Mouse (Mus musculus) G1E (cell line): ENCODE results near the gene Tuba4a.

Source experiments
- CTCF ChIP-seq: IDR thresholded peaks from 2 replicates; pipeline ENCODE4 v1.5.1; 2012; ENCODE audit warnings: low read depth, low read length, inconsistent platforms, mixed read lengths
- GATA1 ChIP-seq: IDR thresholded peaks from 2 replicates; pipeline ENCODE4 v1.6.1; 2012; ENCODE audit warnings: borderline replicate concordance, low read length, inconsistent platforms, mixed read lengths

- TF ChIP-seq CTCF = no peak
- TF ChIP-seq GATA1 = no peak
Observed at GRCm38 (mm10) chr1:75168472-75169464, 50.9 kb downstream of the Tuba4a start, which contains the start of gene Zfand2b.
